Mouse (Mus musculus): ENCODE results near the gene Cxcr3. TPM values are rescaled to one million over a fixed set of nuclear protein-coding genes. Genes with fewer than 3 reads are reported as not detected.

Cxcr3 gene
- polyA plus RNA-seq (2012; rRNA removed; ENCODE audit: low replicate concordance), result 2.9 and 4.9 TPM in 2 replicates

GRCm38 (mm10) chrX:101733828-101734319 lies at the start of gene Cxcr3:
Gene Cxcr3 (minus strand): TSS chrX:101734269.

Other genes with a start within 250 kb of the Cxcr3 start
- 0.46 and 0.64 TPM in 2 replicates for gene Taf1, start 201.5 kb downstream of the Cxcr3 start, polyA plus RNA-seq (2012; rRNA removed; ENCODE audit: low replicate concordance)
- 8.3 and 14.9 TPM in 2 replicates for gene Ogt, start 94.2 kb downstream of the Cxcr3 start, polyA plus RNA-seq (2012; rRNA removed; ENCODE audit: low replicate concordance)
- not detected in 2 replicates for gene Gm4779, start 60.2 kb upstream of the Cxcr3 start, polyA plus RNA-seq (2012; rRNA removed; ENCODE audit: low replicate concordance)
- not detected in 2 replicates for gene 8030474K03Rik, start 60.4 kb upstream of the Cxcr3 start, polyA plus RNA-seq (2012; rRNA removed; ENCODE audit: low replicate concordance)
- gene Nhsl2, start 115.1 kb upstream of the Cxcr3 start, polyA plus RNA-seq (2012; rRNA removed; ENCODE audit: low replicate concordance), result 0.13 and 0.27 TPM in 2 replicates

All from duodenum, adult 2 months (tissue).